In genomic region chr3:104783971-104784500, GRCm38 (mm10) we compare ENCODE assay signal across 22 mouse cellular contexts. TPM values are rescaled to one million over a fixed set of nuclear protein-coding genes. Genes with fewer than 3 reads are reported as not detected.
DNase-seq lines count a peak whose midpoint lies in the region; ATAC-seq and TF ChIP-seq lines count a peak whose summit lies in the region.
"Had no signal": no experiment of that assay in that cellular context is flagged by ENCODE, and none has a peak within 500 bp of the region (broad histone marks: within the 10 kb centered on the region; RNA-seq: fewer than 3 reads in every experiment).

No protein-coding gene starts in this region.

- no peak for ATAC-seq in heart, embryonic 15.5 days (replicated peaks; ENCODE audit: insufficient number of reproducible peaks, insufficient read depth, low FRiP score, low read depth)
- no peak for ATAC-seq in lung, postnatal 0 days
- ATAC-seq in CD4-positive, CD25-positive, alpha-beta regulatory T cell, adult 4 months = peak; percentile 29
- ATAC-seq in forebrain, embryonic 13.5 days = no peak
- ATAC-seq: forebrain, postnatal 0 days; intestine, embryonic 15.5 days had no signal

- no peak overlapping the region for H3K4me3 ChIP-seq in heart, embryonic 15.5 days
- H3K4me3 ChIP-seq in lung, postnatal 0 days (ENCODE audit: low read depth, low read length) = no peak overlapping the region
- H3K4me3 ChIP-seq in forebrain, embryonic 13.5 days = no peak overlapping the region
- H3K4me3 ChIP-seq: embryonic facial prominence, embryonic 13.5 days; heart, embryonic 10.5 days; hindbrain, embryonic 13.5 days; intestine, embryonic 15.5 days; limb, embryonic 15.5 days; megakaryocyte, embryonic 14.5 days; neural tube, embryonic 12.5 days had no signal

- no peaks in the 10 kb centered on the region for H3K36me3 ChIP-seq in heart, embryonic 15.5 days
- H3K36me3 ChIP-seq in lung, postnatal 0 days (ENCODE audit: insufficient read depth, low read length) = no peaks in the 10 kb centered on the region
- no peaks in the 10 kb centered on the region for H3K36me3 ChIP-seq in forebrain, embryonic 13.5 days (ENCODE audit: poor library complexity, severe bottlenecking)
- H3K36me3 ChIP-seq: embryonic facial prominence, embryonic 13.5 days; hindbrain, embryonic 13.5 days; intestine, embryonic 15.5 days; limb, embryonic 15.5 days; neural tube, embryonic 12.5 days had no signal

- DNase-seq in heart, adult 18-20 months = no peak
- DNase-seq in lung, postnatal 0 days (ENCODE audit: low spot score) = peak; percentile 24
- DNase-seq in lung, postnatal 14 days = no peak
- DNase-seq in R1 (ENCODE audit: low read depth, low spot score) = peak; percentile 86
- no peak for DNase-seq in layer of hippocampus, postnatal 25 days (ENCODE audit: extremely low spot score in 1 of 2, low spot score in 1 of 2)
- DNase-seq: adrenal gland, postnatal 36 days; cerebellum, adult 9-10 months; forebrain, postnatal 0 days; thymus, postnatal 25 days had no signal

- TF ChIP-seq CTCF in lung, postnatal 0 days (IDR thresholded peaks at IDR 0.05) = no peak

- H3K9me3 ChIP-seq in heart, embryonic 15.5 days (replicated peaks) = no peaks in the 10 kb centered on the region
- H3K9me3 ChIP-seq in lung, postnatal 0 days (ENCODE audit: low read length) = no peaks in the 10 kb centered on the region
- no peaks in the 10 kb centered on the region for H3K9me3 ChIP-seq in forebrain, embryonic 13.5 days (replicated peaks)
- H3K9me3 ChIP-seq: embryonic facial prominence, embryonic 13.5 days; heart, embryonic 10.5 days; hindbrain, embryonic 13.5 days; intestine, embryonic 15.5 days; limb, embryonic 15.5 days; megakaryocyte, embryonic 14.5 days; neural tube, embryonic 12.5 days had no signal

- no peak overlapping the region for H3K27ac ChIP-seq in heart, embryonic 15.5 days
- no peak overlapping the region for H3K27ac ChIP-seq in lung, postnatal 0 days (ENCODE audit: low read length)
- H3K27ac ChIP-seq in forebrain, embryonic 13.5 days = no peak overlapping the region
- H3K27ac ChIP-seq: embryonic facial prominence, embryonic 13.5 days; heart, embryonic 10.5 days; hindbrain, embryonic 13.5 days; intestine, embryonic 15.5 days; limb, embryonic 15.5 days; neural tube, embryonic 12.5 days had no signal

- peak overlapping the region; percentile 21 for H3K4me2 ChIP-seq in heart, embryonic 15.5 days
- H3K4me2 ChIP-seq in lung, postnatal 0 days (replicated peaks; ENCODE audit: low read depth, low read length) = no peak overlapping the region; the same call in 1 of the 2 replicates
- H3K4me2 ChIP-seq in forebrain, embryonic 13.5 days = no peak overlapping the region
- H3K4me2 ChIP-seq: embryonic facial prominence, embryonic 13.5 days; hindbrain, embryonic 13.5 days; intestine, embryonic 15.5 days; limb, embryonic 15.5 days; neural tube, embryonic 12.5 days had no signal

- peaks cover 3% of the 10 kb centered on the region for H3K27me3 ChIP-seq in heart, embryonic 15.5 days
- peaks cover 15% of the 10 kb centered on the region; the same call in 1 of the 2 replicates for H3K27me3 ChIP-seq in lung, postnatal 0 days (replicated peaks; ENCODE audit: insufficient read depth, low read length)
- H3K27me3 ChIP-seq in forebrain, embryonic 13.5 days = peaks cover 76% of the 10 kb centered on the region

- H3K4me1 ChIP-seq in heart, embryonic 15.5 days (replicated peaks) = peaks cover 41% of the 10 kb centered on the region
- H3K4me1 ChIP-seq in lung, postnatal 0 days (ENCODE audit: insufficient read depth, low read depth, low read length) = peaks cover 17% of the 10 kb centered on the region; the same call in 1 of the 2 replicates
- peaks cover 23% of the 10 kb centered on the region for H3K4me1 ChIP-seq in forebrain, embryonic 13.5 days

- peak; percentile 64 for TF ChIP-seq EP300 in lung, postnatal 0 days (IDR thresholded peaks at IDR 0.05)

- 45% methylated on average over 14 of the region's 14 CpGs for WGBS in heart, embryonic 15.5 days
- 29% methylated on average over 14 of the region's 14 CpGs for WGBS in lung, postnatal 0 days
- WGBS in forebrain, embryonic 13.5 days = 40% methylated on average over 14 of the region's 14 CpGs

- H3K9ac ChIP-seq in heart, embryonic 15.5 days = no peak overlapping the region
- no peak overlapping the region for H3K9ac ChIP-seq in lung, postnatal 0 days (replicated peaks; ENCODE audit: low read depth)
- H3K9ac ChIP-seq in forebrain, embryonic 13.5 days = no peak overlapping the region
- H3K9ac ChIP-seq: embryonic facial prominence, embryonic 13.5 days; forebrain, postnatal 0 days; hindbrain, embryonic 13.5 days; intestine, embryonic 15.5 days; limb, embryonic 15.5 days; neural tube, embryonic 12.5 days had no signal

RNA-seq across cellular contexts. Expression of gene Fam19a3, which starts 2.4 kb away (rescaled TPM):
- 0.78 and 0.95 TPM in 2 replicates for polyA plus RNA-seq in heart, embryonic 15.5 days (2015; fragmentation: Nextera tagmentation; extraction: Ambion mirVana)
- 1 to 10 TPM; 1.4 to 1.5 TPM for total RNA-seq in heart, adult 18-20 months (2021)
- 0.02 TPM in 2 replicates for polyA plus RNA-seq in lung, postnatal 0 days (2015; fragmentation: Nextera tagmentation; extraction: Ambion mirVana)
- polyA plus RNA-seq in CD4-positive, CD25-positive, alpha-beta regulatory T cell, adult 4 months (2017; shearing (Covaris generic)) = 1 to 10 TPM in 1 of 2 experiments, under 1 TPM in 1; 0.67 to 1.2 TPM
- not detected for total RNA-seq in layer of hippocampus, postnatal 25 days (2021)
- 0.04 TPM in 1 of 2 replicates, not detected in the other for polyA plus RNA-seq in forebrain, embryonic 13.5 days (2015; fragmentation: Nextera tagmentation; extraction: Ambion mirVana)
- total RNA-seq: layer of hippocampus, postnatal 10 days; left cerebral cortex, postnatal 10 days had no signal
- polyA plus RNA-seq: C2C12; neural tube, embryonic 12.5 days had no signal

RNA-seq across cellular contexts. Expression of gene Ppm1j, which starts 3.2 kb away (rescaled TPM):
- polyA plus RNA-seq in heart, embryonic 15.5 days (2015; fragmentation: Nextera tagmentation; extraction: Ambion mirVana) = 33.6 and 33.9 TPM in 2 replicates
- 10 to 100 TPM; 20.5 to 21.1 TPM for total RNA-seq in heart, adult 18-20 months (2021)
- 3.7 and 4.4 TPM in 2 replicates for polyA plus RNA-seq in lung, postnatal 0 days (2015; fragmentation: Nextera tagmentation; extraction: Ambion mirVana)
- polyA plus RNA-seq in CD4-positive, CD25-positive, alpha-beta regulatory T cell, adult 4 months (2017; shearing (Covaris generic)) = 10 to 100 TPM; 14.5 to 29.2 TPM
- total RNA-seq in layer of hippocampus, postnatal 25 days (2021) = under 1 TPM; 0.63 to 0.79 TPM
- 0.68 and 1.7 TPM in 2 replicates for polyA plus RNA-seq in forebrain, embryonic 13.5 days (2015; fragmentation: Nextera tagmentation; extraction: Ambion mirVana)

RNA-seq across cellular contexts. Expression of gene Rhoc, which starts 4.1 kb away (rescaled TPM):
- polyA plus RNA-seq in heart, embryonic 15.5 days (2015; fragmentation: Nextera tagmentation; extraction: Ambion mirVana) = 170 and 177 TPM in 2 replicates
- 10 to 100 TPM; 75.2 to 84.3 TPM for total RNA-seq in heart, adult 18-20 months (2021)
- polyA plus RNA-seq in lung, postnatal 0 days (2015; fragmentation: Nextera tagmentation; extraction: Ambion mirVana) = 242 and 258 TPM in 2 replicates
- 1 to 10 TPM; 7.4 to 7.8 TPM for polyA plus RNA-seq in CD4-positive, CD25-positive, alpha-beta regulatory T cell, adult 4 months (2017; shearing (Covaris generic))
- 10 to 100 TPM; 25.8 to 26.2 TPM for total RNA-seq in layer of hippocampus, postnatal 25 days (2021)
- 51.2 and 55.4 TPM in 2 replicates for polyA plus RNA-seq in forebrain, embryonic 13.5 days (2015; fragmentation: Nextera tagmentation; extraction: Ambion mirVana)

RNA-seq across cellular contexts. Expression of gene Mov10, which starts 34.3 kb away (rescaled TPM):
- 24.4 and 34.9 TPM in 2 replicates for polyA plus RNA-seq in heart, embryonic 15.5 days (2015; fragmentation: Nextera tagmentation; extraction: Ambion mirVana)
- 1 to 10 TPM; 6.2 TPM for total RNA-seq in heart, adult 18-20 months (2021)
- 22.2 and 28.8 TPM in 2 replicates for polyA plus RNA-seq in lung, postnatal 0 days (2015; fragmentation: Nextera tagmentation; extraction: Ambion mirVana)
- 10 to 100 TPM; 27.8 to 49.0 TPM for polyA plus RNA-seq in CD4-positive, CD25-positive, alpha-beta regulatory T cell, adult 4 months (2017; shearing (Covaris generic))
- total RNA-seq in layer of hippocampus, postnatal 25 days (2021) = 10 to 100 TPM in 1 of 2 experiments, 1 to 10 TPM in 1; 7.0 to 12.5 TPM
- polyA plus RNA-seq in forebrain, embryonic 13.5 days (2015; fragmentation: Nextera tagmentation; extraction: Ambion mirVana) = 7.2 and 10.5 TPM in 2 replicates

Comparison
In these comparisons a context has a peak if more than half of its experiments do, and no peak if none do; other contexts are left out.
1. DNase-seq: peak in lung, postnatal 0 days (single experiment) and R1 (single experiment); none in heart, adult 18-20 months (0 of 2), lung, postnatal 14 days (single experiment) and layer of hippocampus, postnatal 25 days (0 of 2).